Mouse (Mus musculus) spleen, adult 12 weeks (tissue): ENCODE data around the gene Gm28051.

Experiments
- DNase-seq: peaks from one replicate; pipeline ENCODE4 v3.0.0; 2022; ENCODE audit warnings: low spot score

The Gm28051 gene

DNA sequence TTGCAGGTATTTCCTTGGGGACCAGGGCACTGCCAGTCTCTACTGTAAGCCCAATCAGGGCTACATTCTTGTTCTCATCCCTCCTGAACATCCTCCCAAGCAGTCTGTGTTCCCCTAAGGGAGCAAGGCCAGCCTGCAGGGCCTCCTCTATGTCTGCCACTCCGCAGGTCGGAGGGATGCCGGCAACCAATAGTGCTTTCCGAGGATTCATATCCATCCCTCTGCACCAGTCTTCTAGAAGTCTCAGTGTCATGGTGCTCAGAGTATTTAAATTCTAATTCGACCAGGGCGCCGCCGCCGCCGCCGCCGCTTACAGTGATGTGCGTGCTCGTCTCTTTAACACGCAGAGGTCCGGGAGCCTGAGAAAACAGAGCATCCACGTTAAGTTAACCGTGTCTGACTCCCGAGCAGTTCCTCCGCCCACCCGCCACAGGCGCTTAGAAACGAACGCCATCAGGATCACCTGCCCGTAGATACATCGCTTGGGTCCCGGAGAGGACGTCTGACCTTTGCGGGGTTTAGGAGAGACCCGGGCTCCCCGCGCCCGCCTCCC, 14.5 kb downstream of the Gm28051 start:
- no peak for DNase-seq

DNA sequence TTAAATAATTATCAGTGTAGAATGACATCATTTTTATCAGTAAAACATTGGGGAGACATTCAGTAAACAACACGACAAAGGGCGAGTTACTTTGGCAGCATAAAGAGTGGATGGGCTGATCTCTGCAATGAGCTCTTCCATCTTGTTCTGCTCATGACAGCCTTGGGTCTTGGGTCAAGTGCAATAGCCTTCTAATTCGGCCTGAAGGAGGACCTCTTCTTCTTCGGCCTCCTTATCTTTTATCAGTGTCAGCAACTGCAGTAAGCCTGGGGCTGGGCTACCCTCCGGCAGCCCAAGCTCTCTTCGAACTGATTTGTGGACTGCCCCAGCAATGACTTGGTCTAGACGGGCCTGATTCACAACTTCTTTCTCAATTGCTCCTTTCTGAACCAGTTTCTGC, 15.5 kb downstream of the Gm28051 start:
- DNase-seq, result no peak

DNA sequence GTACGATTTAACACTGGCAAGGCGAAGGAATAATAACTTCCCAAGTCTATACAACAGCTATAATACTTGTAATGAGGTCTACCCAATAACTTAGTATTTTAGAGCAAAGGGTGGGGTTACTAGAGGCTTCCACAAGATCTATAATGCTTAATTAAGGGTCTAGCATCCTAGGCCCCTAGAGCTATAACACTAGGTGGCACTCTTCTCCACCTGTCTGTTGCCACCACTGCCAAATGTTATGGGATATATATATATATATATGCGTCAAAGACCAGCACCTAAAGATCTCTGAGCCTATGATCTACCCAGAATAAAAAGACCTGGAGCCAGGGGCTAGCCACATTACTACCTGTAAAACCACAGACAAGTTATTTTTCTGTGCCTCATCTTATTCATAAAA, 17.3 kb downstream of the Gm28051 start:
- DNase-seq, result no peak

DNA sequence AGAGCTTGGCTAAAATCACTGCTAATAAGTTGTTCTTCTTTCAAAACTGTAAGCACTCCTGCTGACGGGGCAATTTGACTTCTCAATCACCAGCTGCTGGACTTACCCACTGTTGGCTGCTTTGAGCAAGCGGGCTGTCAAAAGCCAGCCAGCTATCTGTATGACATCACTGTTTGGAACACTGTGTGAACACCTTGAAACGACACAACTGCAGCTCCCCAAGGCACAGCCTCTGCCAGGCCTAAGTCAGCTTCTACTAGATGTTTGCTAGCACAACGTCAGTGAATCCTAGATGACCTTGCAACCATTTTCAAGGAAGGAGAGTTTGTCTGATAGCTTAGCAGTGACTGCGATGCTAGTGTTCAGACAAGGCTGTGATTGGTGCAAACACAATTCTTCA, 18.5 kb downstream of the Gm28051 start:
- DNase-seq, result no peak

GRCm38 (mm10) chr12:102733381-102733780, 24.2 kb downstream of the Gm28051 start:
- peak; percentile 45 for DNase-seq

DNA sequence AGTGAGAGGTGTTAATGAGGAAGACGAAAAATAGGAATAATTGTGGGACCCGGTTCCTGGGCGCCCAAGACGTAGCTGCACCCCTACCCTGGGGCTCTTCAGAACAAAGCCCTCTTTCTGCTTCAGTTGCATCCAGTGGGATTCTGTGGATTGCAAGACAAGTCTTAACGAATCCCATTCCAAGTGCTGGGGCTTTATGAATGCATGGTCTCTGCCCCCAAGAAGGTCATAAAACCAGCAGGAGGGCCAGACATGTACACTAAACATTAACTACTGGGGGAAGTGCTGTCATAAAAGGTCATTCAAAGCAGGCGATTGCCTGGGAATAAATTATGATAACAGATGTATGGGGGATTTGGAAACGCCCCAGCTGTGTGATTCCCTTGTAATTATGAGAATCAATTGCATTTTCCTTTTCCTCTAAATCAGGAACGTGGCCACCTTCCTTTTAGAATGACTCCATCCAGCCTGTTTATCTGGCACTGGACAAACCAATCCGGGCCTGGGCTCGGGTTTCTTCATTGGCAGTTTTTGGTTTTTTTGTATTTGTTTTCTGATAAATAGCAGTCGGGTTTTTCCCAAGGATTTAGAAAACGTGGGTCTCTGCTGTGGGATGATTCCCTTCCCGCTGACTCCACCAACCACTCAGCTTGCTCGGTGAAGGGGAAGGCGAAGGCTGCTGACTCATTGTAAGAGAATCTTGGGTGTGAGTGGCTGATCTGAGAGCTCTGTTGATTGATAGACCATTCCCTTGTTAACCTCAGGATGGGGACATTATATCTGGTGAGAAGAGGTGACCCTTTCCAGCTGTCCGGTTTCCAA, 26.6 kb downstream of the Gm28051 start:
- no peak for DNase-seq

DNA sequence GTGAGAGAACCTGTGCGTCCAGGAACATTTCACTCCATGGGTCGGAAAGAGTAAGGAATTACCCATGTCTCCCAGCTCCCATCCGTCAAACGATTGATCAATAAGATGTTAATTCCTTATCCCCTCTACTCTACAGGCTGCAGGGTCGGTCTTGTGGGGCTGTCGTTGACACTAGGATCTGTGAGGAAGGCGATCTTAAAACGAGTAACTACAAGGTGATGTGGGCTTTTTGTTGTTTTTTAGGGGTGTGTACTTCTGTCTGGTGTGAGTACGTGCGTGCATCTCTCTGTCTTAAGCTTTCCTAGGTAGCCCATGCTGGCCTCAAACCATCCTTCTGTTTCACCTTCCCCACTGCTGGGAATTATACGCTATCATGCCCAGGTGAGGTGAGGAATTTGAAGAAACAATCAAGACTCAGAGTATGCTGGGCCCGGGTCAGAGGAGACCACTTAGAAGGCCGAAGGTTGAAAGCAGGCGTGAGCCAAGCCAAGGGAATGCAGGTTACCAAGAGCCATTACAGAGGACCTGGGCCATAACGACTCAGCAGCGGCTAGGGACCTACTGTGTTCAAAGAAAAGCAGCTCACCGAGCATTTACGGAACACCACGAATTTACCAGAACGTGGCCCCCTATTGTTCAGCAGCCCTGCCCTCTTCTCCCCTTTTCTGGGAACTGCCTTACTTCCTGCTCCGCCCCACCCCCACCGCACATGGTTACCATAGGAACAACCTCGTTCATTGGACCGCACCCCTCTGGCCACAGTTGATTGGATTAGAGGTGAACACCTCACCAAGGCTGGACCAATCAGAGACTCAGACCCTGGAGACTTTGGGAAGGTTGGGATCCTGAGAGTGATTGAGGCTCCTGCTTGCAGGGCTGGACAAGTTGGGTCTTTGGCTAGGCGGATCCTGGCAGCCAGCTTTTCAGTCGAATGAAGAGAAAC, 27.4 kb downstream of the Gm28051 start:
- no peak for DNase-seq

DNA sequence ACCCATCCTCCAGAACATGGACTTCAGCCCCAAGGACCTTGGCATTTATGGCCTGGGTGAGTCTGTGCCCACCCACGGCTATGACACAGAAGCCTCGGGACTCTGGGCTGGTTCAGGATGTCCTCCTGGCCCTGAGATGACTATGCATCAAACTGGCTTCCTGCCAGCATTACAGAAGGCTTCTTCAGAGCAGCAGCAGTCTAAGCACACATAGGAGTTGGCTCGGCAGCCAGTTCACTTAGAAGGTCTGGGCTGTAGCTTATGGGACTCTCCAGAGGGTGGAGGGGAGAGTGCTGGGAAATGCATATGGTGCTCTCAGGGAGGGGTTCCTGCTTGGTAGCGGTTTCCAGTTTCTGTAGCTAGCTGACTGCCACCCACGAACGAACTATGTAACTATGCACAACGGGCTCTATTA, 31.8 kb downstream of the Gm28051 start:
- no peak for DNase-seq

- no peak for DNase-seq
These were observed 32.4 kb downstream of the Gm28051 start for GRCm38 (mm10) chr12:102725146-102725545.

DNA sequence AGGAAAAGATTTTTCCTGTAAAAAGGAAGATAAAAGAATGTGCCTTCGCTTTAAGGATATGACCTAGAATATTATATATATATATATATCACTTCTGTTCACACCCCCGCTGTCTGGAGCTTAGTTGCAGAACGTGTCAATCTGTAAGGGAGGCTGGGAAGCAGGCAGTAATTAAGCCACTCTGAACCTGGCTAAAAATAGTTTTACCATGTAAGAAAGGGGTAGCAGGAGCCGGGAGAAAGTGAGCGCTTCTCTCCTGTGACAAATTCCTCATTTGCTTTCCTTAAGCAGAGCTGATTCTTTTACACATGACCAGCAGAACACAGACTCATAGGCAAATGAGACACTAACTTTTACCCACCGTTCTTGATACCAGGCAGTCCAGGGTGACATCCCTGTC, 33.7 kb downstream of the Gm28051 start:
- no peak for DNase-seq

DNA sequence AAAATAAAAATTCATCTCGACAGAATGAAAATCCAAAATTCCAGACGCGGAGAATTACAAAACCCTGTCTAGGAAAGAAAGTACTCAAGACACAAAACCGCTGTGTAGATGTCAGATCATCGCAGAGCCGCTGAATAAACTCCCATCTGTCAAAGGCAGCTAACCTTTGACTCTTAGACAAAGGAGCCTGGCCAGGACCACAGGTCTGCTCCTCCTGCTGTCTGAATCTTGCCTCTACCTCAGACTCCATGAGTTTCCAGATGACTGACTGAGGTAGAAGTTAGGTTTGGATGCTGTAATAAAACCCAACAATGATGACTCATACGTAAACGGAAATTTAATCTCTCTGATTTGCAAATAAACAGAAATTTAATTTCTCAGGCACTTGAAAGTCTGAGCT, 34.6 kb downstream of the Gm28051 start:
- no peak for DNase-seq

DNA sequence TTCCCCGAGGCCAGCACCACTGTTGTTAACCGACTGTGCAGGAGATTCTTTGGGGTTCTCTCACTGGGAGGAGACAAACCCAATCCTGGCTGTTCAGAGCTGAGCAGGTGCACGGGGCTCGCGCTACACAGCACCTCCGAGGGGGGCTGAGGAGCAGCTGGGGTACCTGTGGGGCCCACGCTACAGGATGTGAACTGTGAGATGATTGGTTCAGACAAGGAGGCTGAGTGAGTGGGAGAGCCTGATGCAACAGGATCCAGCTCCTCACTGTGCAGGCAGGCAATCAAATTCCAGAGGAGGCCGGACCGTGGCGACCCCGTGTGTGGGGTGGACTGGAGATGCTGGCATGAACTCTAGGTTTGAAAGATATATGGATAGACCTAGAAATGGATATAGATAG, 35.1 kb downstream of the Gm28051 start:
- DNase-seq, result no peak

- DNase-seq, result no peak
These were observed 37.8 kb downstream of the Gm28051 start for GRCm38 (mm10) chr12:102719552-102720315.

DNA sequence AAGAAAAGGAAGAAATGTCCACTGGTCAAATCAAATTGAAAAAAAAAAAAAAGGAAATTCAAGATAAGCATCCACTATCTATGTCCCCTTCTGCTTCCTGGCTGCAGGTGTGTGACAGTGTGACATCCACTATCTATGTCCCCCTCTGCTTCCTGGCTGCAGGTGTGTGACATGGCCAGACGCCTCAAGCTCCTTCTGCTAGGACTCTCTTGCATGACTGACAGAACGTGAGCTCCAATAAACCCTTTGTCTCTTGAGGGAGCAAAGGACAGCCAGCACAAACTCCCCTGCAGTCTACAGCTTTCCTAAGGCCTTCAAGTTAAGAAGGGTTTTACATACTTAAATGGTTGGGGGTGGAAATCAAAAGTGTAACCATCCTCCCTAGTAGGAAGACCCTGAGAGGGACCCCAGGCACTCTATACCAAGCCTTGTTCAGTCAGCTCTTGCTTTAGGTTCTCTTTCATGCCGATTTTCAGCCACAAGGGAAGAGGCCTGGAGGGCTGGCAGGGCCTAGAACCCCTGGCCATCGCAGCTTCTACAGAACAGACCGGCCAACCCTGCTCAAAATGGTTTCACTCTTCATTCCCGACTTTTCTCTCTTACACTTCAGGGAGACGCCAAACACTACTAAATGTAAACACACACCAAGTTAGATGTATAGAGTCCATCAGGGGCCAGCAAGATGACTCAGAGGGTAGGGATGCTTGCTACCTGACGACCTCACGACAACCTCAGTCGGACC, 42.7 kb downstream of the Gm28051 start:
- DNase-seq, result no peak

GRCm38 (mm10) chr12:102714116-102714515, 43.4 kb downstream of the Gm28051 start:
- no peak for DNase-seq

GRCm38 (mm10) chr12:102713153-102713865, 44.3 kb downstream of the Gm28051 start:
- DNase-seq, result no peak

- DNase-seq, result no peak
These were observed 46.7 kb downstream of the Gm28051 start for GRCm38 (mm10) chr12:102710851-102711375.

GRCm38 (mm10) chr12:102709896-102710295, 47.7 kb downstream of the Gm28051 start:
- DNase-seq, result no peak

GRCm38 (mm10) chr12:102708220-102708619, 49.3 kb downstream of the Gm28051 start:
- DNase-seq, result no peak

- no peak for DNase-seq
These were observed 50.6 kb downstream of the Gm28051 start for GRCm38 (mm10) chr12:102706833-102707463.
